Mouse (Mus musculus) C2C12 (cell line): ENCODE measurements around the gene Gnaq.

Experiments used
- CEBPB ChIP-seq: IDR thresholded peaks from one replicate; pipeline ENCODE4 v1.6.1; 2011; ENCODE audit warnings: low read depth, mild to moderate bottlenecking, control low read depth, moderate library complexity
- CTCF ChIP-seq: IDR thresholded peaks from one replicate; pipeline ENCODE4 v1.5.1; 2011; ENCODE audit not compliant: control insufficient read depth, insufficient read depth, insufficient read length
- MAX ChIP-seq: IDR thresholded peaks from one replicate; pipeline ENCODE4 v1.6.1; 2011; ENCODE audit warnings: mild to moderate bottlenecking, control low read depth
- MYOD1 ChIP-seq: IDR thresholded peaks from one replicate; pipeline ENCODE4 v1.6.1; 2011; ENCODE audit warnings: low read depth; ENCODE audit not compliant: control insufficient read depth, insufficient read length
- MYOG ChIP-seq: IDR thresholded peaks from one replicate; pipeline ENCODE4 v1.6.1; 2011; ENCODE audit not compliant: control insufficient read depth, insufficient read length; ENCODE audit errors: extremely low read depth
- USF1 ChIP-seq: IDR thresholded peaks from one replicate; pipeline ENCODE4 v1.6.1; 2011; ENCODE audit warnings: low read depth, mild to moderate bottlenecking, control low read depth, moderate library complexity

DNA sequence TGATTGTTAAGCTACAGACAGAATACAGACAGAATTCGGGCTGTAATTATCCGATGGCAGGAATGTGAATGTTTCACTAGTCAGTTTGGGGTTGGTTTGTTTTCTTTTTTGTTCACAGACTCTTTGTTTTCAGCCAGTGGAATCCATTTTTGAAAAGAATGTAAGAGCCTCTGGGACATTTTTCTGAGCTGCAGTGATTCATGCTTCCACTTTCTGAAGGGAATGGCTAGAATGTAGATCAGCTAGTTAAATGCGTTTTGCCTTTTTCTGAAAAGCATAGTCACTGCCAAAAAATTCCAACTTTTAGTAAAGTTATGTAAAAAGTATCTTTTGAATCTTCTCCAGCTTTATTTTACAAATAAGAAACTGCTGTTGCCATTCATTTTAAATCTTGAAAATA lies 118.3 kb downstream of the Gnaq start:
- TF ChIP-seq CTCF (no peak), MYOG (no peak), USF1 (no peak), MYOD1 (no peak), MAX (no peak), CEBPB (no peak)
